Mouse (Mus musculus) lung, embryonic 14.5 days (tissue): ENCODE data around the gene Mtmr3. TPM values are rescaled to one million over a fixed set of nuclear protein-coding genes. Genes with fewer than 3 reads are reported as not detected.
"Not testable (repeated sequence)": the region's sequence is repeated elsewhere in the genome, so short reads cannot be mapped to it uniquely, and the experiment has no call there.

Source experiments
- ATAC-seq: fragments of 200-750 bp; cut with Nextera tagmentation; 2 replicates; pipeline ENCODE4 v1.8.0; 2017; ENCODE audit warnings: mild to moderate bottlenecking, moderate TSS enrichment, moderate library complexity; ENCODE audit not compliant: insufficient read depth
- DNase-seq: peaks from one replicate; pipeline ENCODE4 v3.0.0-alpha.2; 2015
- H3K27ac ChIP-seq: fragments of 300-500 bp; sonication (generic); 2 replicates; pipeline ENCODE4 v1.5.1; 2014; ENCODE audit warnings: low read depth, mild to moderate bottlenecking, moderate library complexity
- H3K27me3 ChIP-seq: fragments of 300-500 bp; sonication (generic); 2 replicates; pipeline ENCODE4 v1.6.1; 2014; ENCODE audit warnings: low read length, control low read depth; ENCODE audit not compliant: insufficient read depth
- H3K36me3 ChIP-seq: fragments of 300-500 bp; sonication (generic); 2 replicates; pipeline ENCODE4 v1.6.1; 2014; ENCODE audit warnings: control low read depth; ENCODE audit not compliant: insufficient read depth
- H3K4me1 ChIP-seq: fragments of 300-500 bp; sonication (generic); 2 replicates; pipeline ENCODE4 v1.6.1; 2014; ENCODE audit warnings: antibody characterized with exemption, control low read depth; ENCODE audit not compliant: insufficient read depth
- H3K4me2 ChIP-seq: fragments of 300-500 bp; sonication (generic); 2 replicates; pipeline ENCODE4 v1.6.1; 2014; ENCODE audit warnings: mild to moderate bottlenecking
- H3K4me3 ChIP-seq: fragments of 300-500 bp; sonication (generic); 2 replicates; pipeline ENCODE4 v1.5.1; 2014; ENCODE audit warnings: low read depth, low read length
- H3K9ac ChIP-seq: fragments of 300-500 bp; sonication (generic); 2 replicates; pipeline ENCODE4 v1.6.1; 2014
- H3K9me3 ChIP-seq: fragments of 300-500 bp; sonication (generic); 2 replicates; pipeline ENCODE4 v1.6.1; 2016; ENCODE audit warnings: low read depth, low read length, control low read depth
- CTCF ChIP-seq: IDR thresholded peaks from 2 replicates; pipeline ENCODE4 v1.5.1; 2016; ENCODE audit warnings: antibody characterized with exemption, low read depth
- WGBS: fragments of 180-500 bp; shearing (Covaris S2); extraction: QIAGEN DNeasy Blood & Tissue Kit; methylation state at CpG from one replicate; pipeline ENCODE4 v1.1.7; 2014; 5-methylcytosine and 5-hydroxymethylcytosine counted together
- polyA plus RNA-seq: library from polyadenylated mRNA; unstranded; fragments of >200 nt; fragmentation: Nextera tagmentation; extraction: Ambion mirVana; gene quantifications from 2 replicates; pipeline ENCODE4 v1.2.1, GENCODE M21; 2014

Mtmr3 gene
- polyA plus RNA-seq, 1 experiment from 2014 or later, result 32.1 TPM

DNA sequence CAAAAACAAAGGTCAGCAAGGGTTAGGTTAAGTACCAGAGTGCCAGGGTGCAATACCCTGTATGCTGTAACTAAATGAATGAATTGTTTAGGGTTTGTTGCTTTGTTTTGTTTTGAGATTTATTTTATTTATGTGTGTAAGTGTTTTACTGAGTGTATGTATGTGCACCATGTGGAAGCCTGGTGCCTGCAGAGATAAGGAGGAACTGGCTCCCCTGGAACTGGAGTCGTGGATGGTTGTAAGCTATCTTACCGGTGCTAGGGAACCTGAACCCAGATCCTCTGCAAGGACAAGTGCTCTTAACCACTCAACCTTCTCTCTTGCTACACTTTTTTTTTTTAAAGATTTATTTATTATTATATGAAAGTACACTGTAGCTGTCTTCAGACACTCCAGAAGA is 17.6 kb downstream of the Mtmr3 start:
- Histone ChIP-seq H3K27me3 (no peaks in the 10 kb centered on the region), H3K36me3 (no peaks in the 10 kb centered on the region), H3K27ac (no peak overlapping the region), H3K4me1 (no peaks in the 10 kb centered on the region), H3K9me3 (no peaks in the 10 kb centered on the region), H3K4me3 (no peak overlapping the region), H3K4me2 (no peak overlapping the region), H3K9ac (no peak overlapping the region)
- ATAC-seq, result no peak
- WGBS, result 89% methylated on average over 2 of the region's 2 CpGs
- TF ChIP-seq CTCF, result no peak
- DNase-seq, result no peak

DNA sequence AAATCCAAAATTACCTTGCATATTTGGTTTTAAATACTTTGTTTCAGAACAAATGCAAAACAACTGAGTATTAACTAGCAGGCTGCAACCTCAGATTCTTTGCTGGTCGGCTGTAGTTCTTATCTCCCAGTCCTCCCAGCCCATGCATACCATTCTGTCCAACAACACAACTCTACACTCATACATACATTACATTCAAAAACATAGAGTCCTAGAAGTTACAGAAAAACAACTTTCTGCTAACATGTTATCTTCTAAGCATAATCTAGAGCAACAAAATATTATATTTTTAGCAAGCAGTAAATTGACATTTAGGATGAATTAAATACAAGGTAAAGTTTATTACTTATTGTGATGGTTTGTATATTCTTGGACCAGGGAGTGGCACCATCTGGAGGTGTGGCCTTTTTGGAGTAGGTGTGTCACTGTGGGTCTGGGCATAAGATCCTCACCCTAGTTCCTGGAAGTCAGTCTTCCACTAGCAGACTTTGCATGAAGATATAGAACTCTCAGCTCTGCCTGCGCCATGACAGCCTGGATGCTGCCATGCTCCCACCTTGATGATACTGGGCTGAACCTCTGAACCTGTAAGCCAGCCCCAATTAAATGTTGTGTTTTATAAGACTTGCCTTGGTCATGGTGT is 18.5 kb downstream of the Mtmr3 start:
- not testable (repeated sequence) for H3K9ac ChIP-seq, H3K4me2 ChIP-seq, H3K27me3 ChIP-seq, H3K27ac ChIP-seq, H3K9me3 ChIP-seq, DNase-seq, ATAC-seq, H3K4me3 ChIP-seq, H3K36me3 ChIP-seq, H3K4me1 ChIP-seq
- 76% methylated on average over 2 of the region's 2 CpGs for WGBS

DNA sequence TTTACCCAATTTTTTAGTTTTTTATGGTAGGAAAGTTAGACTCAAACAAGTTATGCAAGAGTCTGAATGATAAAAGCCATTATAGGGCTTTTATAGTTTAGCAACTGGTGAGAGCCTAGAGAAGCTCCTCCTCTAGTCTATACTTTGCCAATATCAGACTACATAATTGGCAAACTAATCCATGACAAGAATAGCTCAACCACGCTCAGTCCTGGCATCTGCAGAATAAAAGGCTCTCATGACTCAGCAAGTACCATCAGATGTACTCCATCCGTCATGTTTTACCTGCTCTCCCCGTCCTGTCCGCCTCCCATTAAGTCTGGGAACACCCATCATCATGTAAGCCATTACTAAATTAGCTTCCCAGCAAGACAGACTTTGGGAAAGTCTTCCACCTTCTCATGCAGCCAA is 23.2 kb downstream of the Mtmr3 start:
- Histone ChIP-seq H3K27me3 (no peaks in the 10 kb centered on the region), H3K27ac (no peak overlapping the region), H3K36me3 (no peaks in the 10 kb centered on the region), H3K9ac (no peak overlapping the region), H3K4me2 (no peak overlapping the region), H3K9me3 (no peaks in the 10 kb centered on the region), H3K4me3 (no peak overlapping the region), H3K4me1 (no peaks in the 10 kb centered on the region)
- 76% methylated on average over 4 of the region's 4 CpGs for WGBS
- ATAC-seq (no peak), DNase-seq (no peak)
- TF ChIP-seq CTCF, result no peak

- DNase-seq (no peak), ATAC-seq (no peak)
- no peak for TF ChIP-seq CTCF
- H3K36me3 ChIP-seq, result no peaks in the 10 kb centered on the region
- no peaks in the 10 kb centered on the region for H3K9me3 ChIP-seq
- no peak overlapping the region for H3K27ac ChIP-seq
- no peaks in the 10 kb centered on the region for H3K27me3 ChIP-seq
- WGBS, result 88% methylated on average over 6 of the region's 6 CpGs
- no peaks in the 10 kb centered on the region for H3K4me1 ChIP-seq
- H3K4me2 ChIP-seq, result no peak overlapping the region
- no peak overlapping the region for H3K4me3 ChIP-seq
- H3K9ac ChIP-seq, result no peak overlapping the region
These were observed 28.3 kb downstream of the Mtmr3 start for GRCm38 (mm10) chr11:4566333-4566732.

DNA sequence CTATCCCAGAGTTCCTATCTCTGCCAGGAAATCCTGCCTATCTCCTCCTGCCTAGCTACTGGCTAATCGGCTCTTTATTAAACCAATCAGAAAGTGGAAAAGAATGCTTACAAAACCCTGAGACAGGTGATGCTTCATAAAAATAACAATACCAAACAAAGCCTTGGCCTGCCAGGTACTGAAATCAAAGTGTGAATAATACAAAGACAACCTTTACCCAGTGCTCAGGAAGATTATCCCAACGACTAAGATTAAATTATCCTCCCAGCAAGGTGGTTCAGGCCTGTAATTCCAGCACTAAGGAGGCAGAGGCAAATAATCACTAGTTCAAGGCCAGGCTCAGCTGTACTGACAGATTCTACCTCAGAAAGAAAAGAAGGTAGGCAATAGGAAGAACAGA is 29.1 kb downstream of the Mtmr3 start:
- Histone ChIP-seq H3K36me3 (no peaks in the 10 kb centered on the region), H3K4me2 (no peak overlapping the region), H3K27ac (no peak overlapping the region), H3K9me3 (no peaks in the 10 kb centered on the region), H3K4me3 (no peak overlapping the region), H3K27me3 (no peaks in the 10 kb centered on the region), H3K9ac (no peak overlapping the region), H3K4me1 (no peaks in the 10 kb centered on the region)
- TF ChIP-seq CTCF, result no peak
- ATAC-seq, result no peak
- no peak for DNase-seq
- 88% methylated on average over 2 of the region's 2 CpGs for WGBS

DNA sequence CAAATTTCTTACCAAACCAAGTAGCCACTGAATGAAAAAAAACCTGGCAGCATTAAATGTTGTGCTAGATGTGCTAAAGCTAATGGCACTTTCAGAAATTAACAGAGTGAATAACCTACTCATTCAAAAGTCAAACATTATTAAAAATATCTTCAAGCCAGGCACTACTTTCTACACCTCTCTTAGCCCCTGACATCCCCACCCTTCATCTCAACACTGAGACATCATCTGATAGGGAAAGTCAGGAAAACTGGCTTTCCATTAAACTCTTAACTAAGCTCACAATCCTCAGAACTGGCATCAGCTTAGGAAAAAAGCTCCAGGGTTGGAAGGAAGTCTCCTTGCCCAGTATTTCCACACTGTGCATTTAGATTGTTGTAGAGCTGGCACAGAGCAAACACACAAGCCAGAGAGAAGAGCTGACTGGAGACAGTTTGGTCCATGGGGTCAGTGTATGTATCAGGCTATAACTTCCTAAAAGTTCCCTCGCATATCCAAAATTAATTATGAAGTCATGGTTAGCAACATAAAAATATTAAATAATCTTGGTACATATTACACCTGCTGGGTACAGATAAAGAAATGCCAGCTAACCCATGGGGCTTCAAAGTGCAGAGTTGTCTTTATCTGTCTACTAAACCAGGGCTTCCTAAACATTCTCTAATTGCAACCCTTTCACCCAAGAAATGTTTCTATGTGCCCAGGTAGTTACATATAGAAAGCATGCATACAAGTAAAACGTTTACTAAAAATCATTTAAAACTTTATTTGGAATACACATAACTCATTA is 41.2 kb downstream of the Mtmr3 start:
- no peaks in the 10 kb centered on the region for H3K4me1 ChIP-seq
- no peak for TF ChIP-seq CTCF
- no peaks in the 10 kb centered on the region for H3K9me3 ChIP-seq
- no peaks in the 10 kb centered on the region for H3K36me3 ChIP-seq
- 95% methylated on average over 2 of the region's 2 CpGs for WGBS
- H3K4me2 ChIP-seq, result no peak overlapping the region
- no peak overlapping the region for H3K27ac ChIP-seq
- DNase-seq (no peak), ATAC-seq (no peak)
- no peaks in the 10 kb centered on the region for H3K27me3 ChIP-seq
- no peak overlapping the region for H3K4me3 ChIP-seq
- no peak overlapping the region for H3K9ac ChIP-seq

DNA sequence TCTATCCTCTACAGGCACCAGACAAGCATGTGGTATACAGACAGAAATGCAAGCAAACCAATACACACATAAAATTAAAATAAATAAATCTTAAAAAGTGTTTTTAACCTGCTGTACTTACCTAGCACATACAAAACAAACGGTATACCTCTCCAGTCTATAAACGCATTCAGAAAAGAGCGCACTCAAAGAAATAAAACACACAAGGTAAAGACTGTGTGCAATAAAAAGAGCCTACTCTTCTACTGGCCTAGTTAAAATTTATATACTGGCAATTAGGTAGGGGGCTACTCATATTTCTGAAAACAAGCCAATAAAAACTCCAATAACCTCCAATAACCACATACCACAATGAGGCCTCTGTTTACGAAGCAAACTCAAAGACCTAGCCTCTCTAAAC is 47.1 kb downstream of the Mtmr3 start:
- Histone ChIP-seq H3K9me3 (no peaks in the 10 kb centered on the region), H3K4me2 (no peak overlapping the region), H3K36me3 (no peaks in the 10 kb centered on the region), H3K9ac (no peak overlapping the region), H3K4me1 (no peaks in the 10 kb centered on the region), H3K27me3 (no peaks in the 10 kb centered on the region), H3K27ac (no peak overlapping the region), H3K4me3 (no peak overlapping the region)
- 81% methylated on average over 4 of the region's 4 CpGs for WGBS
- no peak for ATAC-seq
- DNase-seq, result no peak
- no peak for TF ChIP-seq CTCF
